Mouse (Mus musculus) lung, postnatal 36 days (tissue): ENCODE data around the gene Arhgef3.

Source experiments
- DNase-seq: peaks from one replicate; pipeline ENCODE4 v3.0.0; 2022; ENCODE audit warnings: mixed read lengths

Arhgef3 gene

GRCm38 (mm10) chr14:27272072-27272834, 157.6 kb downstream of the Arhgef3 start:
- no peak for DNase-seq

GRCm38 (mm10) chr14:27272835-27273138, 158.1 kb downstream of the Arhgef3 start:
- no peak for DNase-seq

- no peak for DNase-seq
Measured at GRCm38 (mm10) chr14:27273169-27273568, 158.5 kb downstream of the Arhgef3 start.

- peak; percentile 16 for DNase-seq
Measured at GRCm38 (mm10) chr14:27277259-27277658, 162.6 kb downstream of the Arhgef3 start.

- no peak for DNase-seq
Measured at GRCm38 (mm10) chr14:27280201-27280890, 165.6 kb downstream of the Arhgef3 start.

- DNase-seq: no peak
Measured at GRCm38 (mm10) chr14:27283956-27284355, 169.3 kb downstream of the Arhgef3 start.

- no peak for DNase-seq
Measured at GRCm38 (mm10) chr14:27286202-27286601, 171.5 kb downstream of the Arhgef3 start.

GRCm38 (mm10) chr14:27289053-27289452, 174.4 kb downstream of the Arhgef3 start:
- no peak for DNase-seq

GRCm38 (mm10) chr14:27292101-27292500, 177.4 kb downstream of the Arhgef3 start:
- no peak for DNase-seq

GRCm38 (mm10) chr14:27295821-27296220, 181.1 kb downstream of the Arhgef3 start:
- DNase-seq: no peak

GRCm38 (mm10) chr14:27296987-27297386, 182.3 kb downstream of the Arhgef3 start:
- no peak for DNase-seq

GRCm38 (mm10) chr14:27298875-27299274, 184.2 kb downstream of the Arhgef3 start:
- peak; percentile 19 for DNase-seq

- peak; percentile 59 for DNase-seq
Measured at GRCm38 (mm10) chr14:27299705-27300104, 185.0 kb downstream of the Arhgef3 start.

GRCm38 (mm10) chr14:27301768-27302499, 187.2 kb downstream of the Arhgef3 start:
- DNase-seq: no peak

GRCm38 (mm10) chr14:27303294-27303693, 188.6 kb downstream of the Arhgef3 start:
- no peak for DNase-seq

GRCm38 (mm10) chr14:27304408-27304807, 189.7 kb downstream of the Arhgef3 start:
- DNase-seq: no peak

GRCm38 (mm10) chr14:27308761-27309160, 194.1 kb downstream of the Arhgef3 start:
- no peak for DNase-seq

GRCm38 (mm10) chr14:27310559-27311242, 196.0 kb downstream of the Arhgef3 start:
- no peak for DNase-seq

- DNase-seq: no peak
Measured at GRCm38 (mm10) chr14:27312380-27312779, 197.7 kb downstream of the Arhgef3 start.

- no peak for DNase-seq
Measured at GRCm38 (mm10) chr14:27315737-27316136, 201.0 kb downstream of the Arhgef3 start.

- DNase-seq: no peak
Measured at GRCm38 (mm10) chr14:27317146-27317545, 202.4 kb downstream of the Arhgef3 start.

GRCm38 (mm10) chr14:27319386-27319785, 204.7 kb downstream of the Arhgef3 start:
- no peak for DNase-seq

- DNase-seq: no peak
Measured at GRCm38 (mm10) chr14:27322041-27322440, 207.3 kb downstream of the Arhgef3 start.
